Mouse (Mus musculus): ENCODE measurements around the gene Zfyve28. TPM values are rescaled to one million over a fixed set of nuclear protein-coding genes. Genes with fewer than 3 reads are reported as not detected.
A peak's percentile ranks its signal among the peaks of the same experiment; 100 is the strongest.

Zfyve28 gene
- polyA plus RNA-seq, 1 experiment from 2014 or later: 4.5 TPM

GRCm38 (mm10) chr5:34269197-34269920 lies 18.9 kb downstream of the Zfyve28 start:
- Histone ChIP-seq H3K9me3 (ENCODE audit: control insufficient read depth, low read length) (no peaks in the 10 kb centered on the region), H3K9ac (replicated peaks; ENCODE audit: low read depth, low read length) (no peak overlapping the region), H3K4me2 (ENCODE audit: low read depth, low read length) (no peak overlapping the region), H3K4me3 (ENCODE audit: low read depth, low read length) (no peak overlapping the region), H3K36me3 (ENCODE audit: control insufficient read depth, insufficient read depth, low read length) (no peaks in the 10 kb centered on the region), H3K27me3 (ENCODE audit: control insufficient read depth, insufficient read depth, low read length) (no peaks in the 10 kb centered on the region), H3K4me1 (ENCODE audit: control insufficient read depth, insufficient read depth, low read length) (no peaks in the 10 kb centered on the region), H3K27ac (ENCODE audit: low read depth, low read length) (no peak overlapping the region)
- ATAC-seq (ENCODE audit: low read depth): no peak
- WGBS: 90% methylated on average over 16 of the region's 16 CpGs

- Histone ChIP-seq H3K4me1 (ENCODE audit: control insufficient read depth, insufficient read depth, low read length) (no peaks in the 10 kb centered on the region), H3K9me3 (ENCODE audit: control insufficient read depth, low read length) (no peaks in the 10 kb centered on the region), H3K9ac (replicated peaks; ENCODE audit: low read depth, low read length) (no peak overlapping the region), H3K4me2 (ENCODE audit: low read depth, low read length) (no peak overlapping the region), H3K36me3 (ENCODE audit: control insufficient read depth, insufficient read depth, low read length) (no peaks in the 10 kb centered on the region), H3K27me3 (ENCODE audit: control insufficient read depth, insufficient read depth, low read length) (no peaks in the 10 kb centered on the region), H3K4me3 (ENCODE audit: low read depth, low read length) (no peak overlapping the region), H3K27ac (ENCODE audit: low read depth, low read length) (no peak overlapping the region)
- no peak for ATAC-seq (ENCODE audit: low read depth)
- WGBS: 75% methylated on average over 4 of the region's 4 CpGs
Observed at GRCm38 (mm10) chr5:34266065-34266464, 22.2 kb downstream of the Zfyve28 start.

GRCm38 (mm10) chr5:34259172-34259816 lies 29.0 kb downstream of the Zfyve28 start:
- WGBS: 64% methylated on average over 3 of the region's 3 CpGs
- no peaks in the 10 kb centered on the region for H3K27me3 ChIP-seq (ENCODE audit: control insufficient read depth, insufficient read depth, low read length)
- H3K4me3 ChIP-seq (ENCODE audit: low read depth, low read length): no peak overlapping the region
- H3K4me1 ChIP-seq (ENCODE audit: control insufficient read depth, insufficient read depth, low read length): no peaks in the 10 kb centered on the region
- ATAC-seq (ENCODE audit: low read depth): no peak
- H3K27ac ChIP-seq (ENCODE audit: low read depth, low read length): no peak overlapping the region
- H3K4me2 ChIP-seq (ENCODE audit: low read depth, low read length): no peak overlapping the region
- no peaks in the 10 kb centered on the region for H3K9me3 ChIP-seq (ENCODE audit: control insufficient read depth, low read length)
- H3K9ac ChIP-seq (replicated peaks; ENCODE audit: low read depth, low read length): no peak overlapping the region
- no peaks in the 10 kb centered on the region for H3K36me3 ChIP-seq (ENCODE audit: control insufficient read depth, insufficient read depth, low read length)

- Histone ChIP-seq H3K4me1 (ENCODE audit: control insufficient read depth, insufficient read depth, low read length) (peaks cover 22% of the 10 kb centered on the region), H3K4me2 (ENCODE audit: low read depth, low read length) (no peak overlapping the region), H3K36me3 (ENCODE audit: control insufficient read depth, insufficient read depth, low read length) (no peaks in the 10 kb centered on the region), H3K4me3 (ENCODE audit: low read depth, low read length) (no peak overlapping the region), H3K27me3 (ENCODE audit: control insufficient read depth, insufficient read depth, low read length) (no peaks in the 10 kb centered on the region), H3K9me3 (ENCODE audit: control insufficient read depth, low read length) (no peaks in the 10 kb centered on the region), H3K27ac (ENCODE audit: low read depth, low read length) (no peak overlapping the region), H3K9ac (replicated peaks; ENCODE audit: low read depth, low read length) (no peak overlapping the region)
- no peak for ATAC-seq (ENCODE audit: low read depth)
- 85% methylated on average over 3 of the region's 3 CpGs for WGBS
Observed at GRCm38 (mm10) chr5:34255189-34255588, 33.1 kb downstream of the Zfyve28 start.

GRCm38 (mm10) chr5:34254309-34254708 lies 33.9 kb downstream of the Zfyve28 start:
- no peak overlapping the region for H3K4me2 ChIP-seq (ENCODE audit: low read depth, low read length)
- no peak for ATAC-seq (ENCODE audit: low read depth)
- no peaks in the 10 kb centered on the region for H3K36me3 ChIP-seq (ENCODE audit: control insufficient read depth, insufficient read depth, low read length)
- no peaks in the 10 kb centered on the region for H3K9me3 ChIP-seq (ENCODE audit: control insufficient read depth, low read length)
- no peaks in the 10 kb centered on the region for H3K27me3 ChIP-seq (ENCODE audit: control insufficient read depth, insufficient read depth, low read length)
- H3K9ac ChIP-seq (replicated peaks; ENCODE audit: low read depth, low read length): no peak overlapping the region
- H3K27ac ChIP-seq (ENCODE audit: low read depth, low read length): no peak overlapping the region
- 77% methylated on average over 8 of the region's 8 CpGs for WGBS
- H3K4me3 ChIP-seq (ENCODE audit: low read depth, low read length): no peak overlapping the region
- peaks cover 31% of the 10 kb centered on the region for H3K4me1 ChIP-seq (ENCODE audit: control insufficient read depth, insufficient read depth, low read length)

GRCm38 (mm10) chr5:34252967-34253519 lies 35.2 kb downstream of the Zfyve28 start:
- Histone ChIP-seq H3K36me3 (ENCODE audit: control insufficient read depth, insufficient read depth, low read length) (no peaks in the 10 kb centered on the region), H3K27ac (ENCODE audit: low read depth, low read length) (peak overlapping the region; percentile 44), H3K4me3 (ENCODE audit: low read depth, low read length) (no peak overlapping the region), H3K9me3 (ENCODE audit: control insufficient read depth, low read length) (no peaks in the 10 kb centered on the region), H3K27me3 (ENCODE audit: control insufficient read depth, insufficient read depth, low read length) (no peaks in the 10 kb centered on the region), H3K4me2 (ENCODE audit: low read depth, low read length) (no peak overlapping the region), H3K4me1 (ENCODE audit: control insufficient read depth, insufficient read depth, low read length) (peaks cover 31% of the 10 kb centered on the region), H3K9ac (replicated peaks; ENCODE audit: low read depth, low read length) (no peak overlapping the region)
- ATAC-seq (ENCODE audit: low read depth): no peak
- WGBS: 59% methylated on average over 4 of the region's 4 CpGs

- no peaks in the 10 kb centered on the region for H3K27me3 ChIP-seq (ENCODE audit: control insufficient read depth, insufficient read depth, low read length)
- ATAC-seq (ENCODE audit: low read depth): peak; percentile 76
- peak overlapping the region; percentile 44 for H3K27ac ChIP-seq (ENCODE audit: low read depth, low read length)
- H3K9ac ChIP-seq (replicated peaks; ENCODE audit: low read depth, low read length): no peak overlapping the region
- H3K9me3 ChIP-seq (ENCODE audit: control insufficient read depth, low read length): no peaks in the 10 kb centered on the region
- no peak overlapping the region for H3K4me2 ChIP-seq (ENCODE audit: low read depth, low read length)
- no peak overlapping the region for H3K4me3 ChIP-seq (ENCODE audit: low read depth, low read length)
- H3K4me1 ChIP-seq (ENCODE audit: control insufficient read depth, insufficient read depth, low read length): peaks cover 31% of the 10 kb centered on the region
- no peaks in the 10 kb centered on the region for H3K36me3 ChIP-seq (ENCODE audit: control insufficient read depth, insufficient read depth, low read length)
- WGBS: 18% methylated on average over 4 of the region's 4 CpGs
Observed at GRCm38 (mm10) chr5:34252307-34252966, 35.8 kb downstream of the Zfyve28 start.

- Histone ChIP-seq H3K27ac (ENCODE audit: low read depth, low read length) (peak overlapping the region; percentile 1; the same call in 1 of the 2 replicates), H3K4me1 (ENCODE audit: control insufficient read depth, insufficient read depth, low read length) (peaks cover 31% of the 10 kb centered on the region), H3K27me3 (ENCODE audit: control insufficient read depth, insufficient read depth, low read length) (no peaks in the 10 kb centered on the region), H3K9me3 (ENCODE audit: control insufficient read depth, low read length) (no peaks in the 10 kb centered on the region), H3K36me3 (ENCODE audit: control insufficient read depth, insufficient read depth, low read length) (no peaks in the 10 kb centered on the region), H3K4me3 (ENCODE audit: low read depth, low read length) (no peak overlapping the region), H3K4me2 (ENCODE audit: low read depth, low read length) (no peak overlapping the region), H3K9ac (replicated peaks; ENCODE audit: low read depth, low read length) (no peak overlapping the region)
- WGBS: 20% methylated on average over 4 of the region's 4 CpGs
- ATAC-seq (ENCODE audit: low read depth): peak; percentile 52; the same call in 1 of the 2 replicates
Observed at GRCm38 (mm10) chr5:34251794-34252193, 36.5 kb downstream of the Zfyve28 start.

- no peak overlapping the region for H3K9ac ChIP-seq (replicated peaks; ENCODE audit: low read depth, low read length)
- no peak overlapping the region for H3K4me3 ChIP-seq (ENCODE audit: low read depth, low read length)
- peaks cover 31% of the 10 kb centered on the region for H3K4me1 ChIP-seq (ENCODE audit: control insufficient read depth, insufficient read depth, low read length)
- no peaks in the 10 kb centered on the region for H3K27me3 ChIP-seq (ENCODE audit: control insufficient read depth, insufficient read depth, low read length)
- peak; percentile 45; the same call in 1 of the 2 replicates for ATAC-seq (ENCODE audit: low read depth)
- no peak overlapping the region for H3K4me2 ChIP-seq (ENCODE audit: low read depth, low read length)
- H3K27ac ChIP-seq (ENCODE audit: low read depth, low read length): no peak overlapping the region
- 65% methylated on average over 3 of the region's 3 CpGs for WGBS
- no peaks in the 10 kb centered on the region for H3K36me3 ChIP-seq (ENCODE audit: control insufficient read depth, insufficient read depth, low read length)
- no peaks in the 10 kb centered on the region for H3K9me3 ChIP-seq (ENCODE audit: control insufficient read depth, low read length)
Observed at GRCm38 (mm10) chr5:34250090-34250489, 38.2 kb downstream of the Zfyve28 start.
